Mouse (Mus musculus) MEL (cell line): ENCODE data around the gene Eef1akmt2.

Source experiments
- CTCF ChIP-seq, 3 experiments: IDR thresholded peaks in 2 of 3; conservative IDR thresholded peaks in 1 of 3; 2 replicates each; pipeline ENCODE4 v1.5.1; 2011 to 2012; ENCODE audit warnings: low read length in 3 of 3, low read depth in 2 of 3, mild to moderate bottlenecking in 2 of 3, improper control_type of control experiment in 1 of 3, inconsistent platforms in 1 of 3, mixed read lengths in 1 of 3, moderate library complexity in 1 of 3; ENCODE audit not compliant: control insufficient read depth in 1 of 3, insufficient read depth in 1 of 3, poor library complexity in 1 of 3, severe bottlenecking in 1 of 3
- EP300 ChIP-seq, 2 experiments: IDR thresholded peaks; 2 replicates each; pipeline ENCODE4 v1.6.1; 2011; ENCODE audit warnings: improper control_type of control experiment in 2 of 2, low read length in 2 of 2, low read depth in 1 of 2, mild to moderate bottlenecking in 1 of 2
- ETS1 ChIP-seq: IDR thresholded peaks from 2 replicates; pipeline ENCODE4 v1.6.1; 2012; ENCODE audit warnings: low read depth, mild to moderate bottlenecking, inconsistent platforms, low read length, improper control_type of control experiment, moderate library complexity
- MAFK ChIP-seq: IDR thresholded peaks from 2 replicates; pipeline ENCODE4 v1.6.1; 2011; ENCODE audit warnings: low read depth, mild to moderate bottlenecking, low read length, improper control_type of control experiment, borderline replicate concordance
- MAX ChIP-seq: IDR thresholded peaks from 2 replicates; pipeline ENCODE4 v1.6.1; 2011; ENCODE audit warnings: low read length, improper control_type of control experiment
- POLR2AphosphoS2 ChIP-seq: IDR thresholded peaks from 2 replicates; pipeline ENCODE4 v1.6.1; 2011; ENCODE audit warnings: low read length, improper control_type of control experiment

DNA sequence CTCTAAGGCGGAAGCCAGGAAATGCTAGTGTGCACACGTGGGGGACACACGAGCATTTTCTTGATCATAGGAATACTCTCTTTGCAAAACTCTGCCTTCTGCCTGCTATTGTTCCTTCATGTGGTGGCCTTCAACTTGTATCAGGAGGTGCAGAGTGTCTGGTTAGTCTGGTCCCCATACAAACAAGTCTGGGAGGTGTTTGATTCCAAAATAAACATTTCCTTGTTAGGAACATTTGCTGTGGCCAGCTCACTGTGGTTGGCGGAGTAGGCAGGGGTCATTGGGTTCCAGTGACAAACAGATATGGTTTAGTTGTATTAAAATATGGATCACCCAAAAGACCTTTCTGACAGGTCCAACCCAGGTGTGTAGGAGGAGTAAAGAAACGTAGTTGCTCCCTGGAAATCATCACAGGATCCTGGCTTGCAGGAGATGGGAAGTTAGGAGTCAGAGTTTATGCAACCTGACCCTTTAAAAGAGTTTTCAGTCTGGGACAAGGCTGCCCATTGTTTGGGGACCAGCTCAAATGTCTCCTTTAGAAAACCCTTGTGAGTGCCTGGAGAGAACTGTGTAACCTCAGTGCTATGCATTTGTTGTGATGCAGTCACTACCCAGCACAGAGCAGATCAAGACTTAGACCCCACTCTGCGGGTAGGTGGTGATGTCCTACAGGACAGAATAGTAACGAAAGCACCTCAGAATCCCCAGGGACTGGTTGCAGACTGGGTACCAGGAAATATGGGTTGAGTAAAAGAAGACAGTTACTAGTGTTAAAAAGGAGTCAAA lies 34.7 kb upstream of the Eef1akmt2 start:
- TF ChIP-seq ETS1 (no peak), MAX (no peak), POLR2AphosphoS2 (no peak), EP300 (IDR thresholded peaks at IDR 0.05; ENCODE audit: low read depth in 1 of 2, low read length in 2 of 2) (no peak), MAFK (no peak), CTCF (IDR thresholded peaks at IDR 0.05 in 2 of 3, conservative IDR thresholded peaks at IDR 0.05 in 1 of 3; ENCODE audit: control insufficient read depth in 1 of 3, insufficient read depth in 1 of 3, low read depth in 2 of 3, low read length in 3 of 3, poor library complexity in 1 of 3, severe bottlenecking in 1 of 3) (no peak)
